Mouse (Mus musculus): ENCODE data around the gene Slc44a2.
A peak's percentile ranks its signal among the peaks of the same experiment; 100 is the strongest.
"Not testable (repeated sequence)": the region's sequence is repeated elsewhere in the genome, so short reads cannot be mapped to it uniquely, and the experiment has no call there.

Gene Slc44a2

GRCm38 (mm10) chr9:21322211-21322916, 1.9 kb downstream of the Slc44a2 start:
- peaks cover 11% of the 10 kb centered on the region for H3K27me3 ChIP-seq (ENCODE audit: insufficient read depth, low read length)
- H3K4me1 ChIP-seq (replicated peaks; ENCODE audit: low read depth, low read length) = peaks cover 60% of the 10 kb centered on the region
- H3K4me3 ChIP-seq (replicated peaks; ENCODE audit: low read length) = peak overlapping the region; percentile 85; the same call in 1 of the 2 replicates
- no peaks in the 10 kb centered on the region for H3K36me3 ChIP-seq (ENCODE audit: insufficient read depth, low read length)
- H3K9me3 ChIP-seq (ENCODE audit: low read length) = no peaks in the 10 kb centered on the region
- no peak for TF ChIP-seq POU5F1 (IDR thresholded peaks at IDR 0.05; ENCODE audit: borderline replicate concordance, low read length)
- TF ChIP-seq NANOG (IDR thresholded peaks at IDR 0.05; ENCODE audit: borderline replicate concordance, low read length) = no peak
- no peak for TF ChIP-seq CTCF (conservative IDR thresholded peaks at IDR 0.05; ENCODE audit: low read length)

- Histone ChIP-seq H3K27me3 (ENCODE audit: insufficient read depth, low read length) (peaks cover 11% of the 10 kb centered on the region), H3K4me1 (replicated peaks; ENCODE audit: low read depth, low read length) (peaks cover 63% of the 10 kb centered on the region)
- not testable (repeated sequence) for H3K9me3 ChIP-seq (ENCODE audit: low read length); H3K4me3 ChIP-seq (replicated peaks; ENCODE audit: low read length); H3K36me3 ChIP-seq (ENCODE audit: insufficient read depth, low read length)
These were observed 2.4 kb downstream of the Slc44a2 start for GRCm38 (mm10) chr9:21322917-21323297.

DNA sequence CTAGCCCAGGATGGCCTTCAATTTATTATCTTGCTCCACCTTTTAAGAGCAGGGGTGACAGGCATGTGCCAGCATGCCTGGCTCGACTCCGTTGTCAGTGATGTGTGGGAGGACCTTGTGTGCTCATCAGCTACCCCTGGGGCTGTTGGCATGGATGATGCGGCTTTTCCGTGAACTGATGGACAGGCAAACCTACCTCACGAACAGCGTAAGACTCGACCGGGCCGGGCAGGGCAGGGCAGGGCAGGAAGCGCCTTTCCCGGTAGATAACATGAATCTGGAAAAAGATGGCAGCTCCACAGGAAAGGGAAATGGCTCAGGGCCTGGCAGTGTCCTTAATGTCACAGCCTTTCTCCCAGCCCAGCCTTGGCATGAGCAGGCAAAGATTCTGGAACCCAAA, 3.8 kb downstream of the Slc44a2 start:
- no peak for TF ChIP-seq NANOG (IDR thresholded peaks at IDR 0.05; ENCODE audit: borderline replicate concordance, low read length)
- TF ChIP-seq POU5F1 (IDR thresholded peaks at IDR 0.05; ENCODE audit: borderline replicate concordance, low read length) = no peak
- no peak for TF ChIP-seq CTCF (conservative IDR thresholded peaks at IDR 0.05; ENCODE audit: low read length)
- H3K4me3 ChIP-seq (replicated peaks; ENCODE audit: low read length) = no peak overlapping the region

DNA sequence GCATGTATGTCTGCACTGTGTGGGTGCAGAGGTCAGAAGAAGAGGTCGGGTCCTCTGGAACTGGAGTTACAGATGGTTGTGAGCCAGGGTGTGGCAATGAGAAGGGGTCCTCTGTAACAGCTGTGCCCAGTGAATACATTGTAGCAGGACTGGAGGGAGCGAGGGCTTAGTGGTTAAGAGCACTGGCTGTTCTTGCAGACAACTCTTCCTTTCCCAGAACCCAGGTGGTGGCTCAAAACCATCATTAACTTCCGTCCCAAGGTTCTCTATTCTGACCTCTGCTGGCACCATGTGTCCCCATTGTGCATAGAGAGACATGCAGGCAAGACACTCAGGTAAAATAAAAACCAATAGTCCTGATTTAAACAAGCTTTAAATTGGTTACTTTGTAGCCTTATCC, 7.1 kb downstream of the Slc44a2 start:
- TF ChIP-seq POU5F1 (IDR thresholded peaks at IDR 0.05; ENCODE audit: borderline replicate concordance, low read length) (no peak), CTCF (conservative IDR thresholded peaks at IDR 0.05; ENCODE audit: low read length) (no peak), NANOG (IDR thresholded peaks at IDR 0.05; ENCODE audit: borderline replicate concordance, low read length) (no peak)
- no peaks in the 10 kb centered on the region for H3K9me3 ChIP-seq (ENCODE audit: low read length)

More for the DNA sequence above, 3.8 kb downstream of the Slc44a2 start:
- H3K9me3 ChIP-seq (ENCODE audit: low read length) = no peaks in the 10 kb centered on the region
- no peaks in the 10 kb centered on the region for H3K36me3 ChIP-seq (ENCODE audit: insufficient read depth, low read length)
- H3K4me1 ChIP-seq (replicated peaks; ENCODE audit: low read depth, low read length) = peaks cover 65% of the 10 kb centered on the region
- H3K27me3 ChIP-seq (ENCODE audit: insufficient read depth, low read length) = peaks cover 11% of the 10 kb centered on the region

GRCm38 (mm10) chr9:21328041-21328440, 7.5 kb downstream of the Slc44a2 start:
- Histone ChIP-seq H3K27me3 (ENCODE audit: insufficient read depth, low read length) (no peaks in the 10 kb centered on the region), H3K9me3 (ENCODE audit: low read length) (no peaks in the 10 kb centered on the region), H3K4me1 (replicated peaks; ENCODE audit: low read depth, low read length) (peaks cover 65% of the 10 kb centered on the region), H3K4me3 (replicated peaks; ENCODE audit: low read length) (no peak overlapping the region), H3K36me3 (ENCODE audit: insufficient read depth, low read length) (no peaks in the 10 kb centered on the region)
- no peak for TF ChIP-seq POU5F1 (IDR thresholded peaks at IDR 0.05; ENCODE audit: borderline replicate concordance, low read length)
- TF ChIP-seq CTCF (conservative IDR thresholded peaks at IDR 0.05; ENCODE audit: low read length) = no peak
- TF ChIP-seq NANOG (IDR thresholded peaks at IDR 0.05; ENCODE audit: borderline replicate concordance, low read length) = no peak

More for the DNA sequence above, 7.1 kb downstream of the Slc44a2 start:
- no peaks in the 10 kb centered on the region for H3K36me3 ChIP-seq (ENCODE audit: insufficient read depth, low read length)
- no peak overlapping the region for H3K4me3 ChIP-seq (replicated peaks; ENCODE audit: low read length)
- H3K27me3 ChIP-seq (ENCODE audit: insufficient read depth, low read length) = no peaks in the 10 kb centered on the region
- H3K4me1 ChIP-seq (replicated peaks; ENCODE audit: low read depth, low read length) = peaks cover 65% of the 10 kb centered on the region

DNA sequence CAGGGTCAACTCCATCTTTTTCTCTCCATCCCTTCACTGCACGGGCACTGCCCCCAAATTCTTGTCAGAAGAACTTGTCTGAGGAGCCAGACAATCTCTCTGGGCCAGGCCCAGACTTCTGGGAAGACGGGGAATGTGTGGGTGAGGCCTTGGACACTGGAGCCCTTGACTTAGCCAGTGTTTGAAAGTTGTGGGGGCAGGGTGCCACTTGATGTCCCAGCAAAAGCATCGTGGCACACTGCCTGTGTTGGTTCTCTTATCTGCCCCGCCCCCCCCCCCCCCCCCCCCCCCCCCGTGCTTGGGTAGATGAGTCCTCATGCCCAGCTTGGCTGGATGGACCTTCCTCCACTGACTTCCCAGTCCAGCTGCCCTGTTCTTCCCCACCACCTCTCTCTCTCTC, 8.5 kb downstream of the Slc44a2 start:
- no peak overlapping the region for H3K4me3 ChIP-seq (replicated peaks; ENCODE audit: low read length)
- H3K4me1 ChIP-seq (replicated peaks; ENCODE audit: low read depth, low read length) = peaks cover 62% of the 10 kb centered on the region
- H3K9me3 ChIP-seq (ENCODE audit: low read length) = no peaks in the 10 kb centered on the region
- no peaks in the 10 kb centered on the region for H3K27me3 ChIP-seq (ENCODE audit: insufficient read depth, low read length)
- TF ChIP-seq NANOG (IDR thresholded peaks at IDR 0.05; ENCODE audit: borderline replicate concordance, low read length) (no peak), CTCF (conservative IDR thresholded peaks at IDR 0.05; ENCODE audit: low read length) (no peak), POU5F1 (IDR thresholded peaks at IDR 0.05; ENCODE audit: borderline replicate concordance, low read length) (no peak)
- no peaks in the 10 kb centered on the region for H3K36me3 ChIP-seq (ENCODE audit: insufficient read depth, low read length)

- H3K4me1 ChIP-seq (replicated peaks; ENCODE audit: low read depth, low read length) = peaks cover 54% of the 10 kb centered on the region
- no peaks in the 10 kb centered on the region for H3K36me3 ChIP-seq (ENCODE audit: insufficient read depth, low read length)
- no peaks in the 10 kb centered on the region for H3K27me3 ChIP-seq (ENCODE audit: insufficient read depth, low read length)
- no peaks in the 10 kb centered on the region for H3K9me3 ChIP-seq (ENCODE audit: low read length)
- no peak overlapping the region for H3K4me3 ChIP-seq (replicated peaks; ENCODE audit: low read length)
- TF ChIP-seq CTCF (conservative IDR thresholded peaks at IDR 0.05; ENCODE audit: low read length) (no peak), POU5F1 (IDR thresholded peaks at IDR 0.05; ENCODE audit: borderline replicate concordance, low read length) (no peak)
These were observed 9.3 kb downstream of the Slc44a2 start for GRCm38 (mm10) chr9:21329699-21330289.

GRCm38 (mm10) chr9:21331365-21332140, 11.1 kb downstream of the Slc44a2 start:
- Histone ChIP-seq H3K4me1 (replicated peaks; ENCODE audit: low read depth, low read length) (peaks cover 55% of the 10 kb centered on the region), H3K4me3 (replicated peaks; ENCODE audit: low read length) (no peak overlapping the region), H3K27me3 (ENCODE audit: insufficient read depth, low read length) (no peaks in the 10 kb centered on the region), H3K36me3 (ENCODE audit: insufficient read depth, low read length) (no peaks in the 10 kb centered on the region), H3K9me3 (ENCODE audit: low read length) (no peaks in the 10 kb centered on the region)
- TF ChIP-seq CTCF (conservative IDR thresholded peaks at IDR 0.05; ENCODE audit: low read length) (no peak), POU5F1 (IDR thresholded peaks at IDR 0.05; ENCODE audit: borderline replicate concordance, low read length) (no peak), NANOG (IDR thresholded peaks at IDR 0.05; ENCODE audit: borderline replicate concordance, low read length) (no peak)
